Mouse (Mus musculus) liver, adult 2 months (tissue): ENCODE measurements around the gene Sox5.

ENCODE experiments used
- CTCF ChIP-seq: fragments of 200-500 bp; IDR thresholded peaks from 2 replicates; pipeline ENCODE4 v1.5.1; 2011; ENCODE audit warnings: low read depth, low read length, control low read depth
- POLR2A ChIP-seq: fragments of 200-500 bp; IDR thresholded peaks from 2 replicates; pipeline ENCODE4 v1.6.1; 2011; ENCODE audit warnings: low read length, control low read depth; ENCODE audit not compliant: insufficient read depth; ENCODE audit errors: extremely low read depth

DNA sequence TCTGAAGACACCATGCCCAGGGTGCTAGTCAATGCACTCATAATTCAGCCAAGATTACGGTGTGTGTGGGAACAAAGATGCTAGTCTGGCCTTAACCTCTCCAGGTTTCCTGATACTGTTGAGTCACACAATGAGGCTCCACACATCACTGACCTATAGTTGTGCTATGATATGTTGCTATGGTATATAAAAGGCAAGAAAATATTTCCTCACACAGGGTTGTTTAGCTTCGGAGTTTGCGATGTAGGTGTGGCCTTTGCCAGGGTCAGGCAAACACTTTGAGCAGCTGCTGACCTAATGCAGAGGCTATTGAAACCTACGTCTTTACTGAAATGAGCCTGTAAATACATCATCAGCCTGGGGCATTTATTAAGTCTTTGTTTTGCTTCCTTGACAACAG, 833.7 kb downstream of the Sox5 start:
- TF ChIP-seq POLR2A (no peak), CTCF (no peak)
